Comparison of ENCODE assay signal across 14 mouse cellular contexts in genomic region chr10:95260420-95260819, GRCm38 (mm10).
A peak's percentile ranks its signal among the peaks of the same experiment; 100 is the strongest.
DNase-seq lines count a peak whose midpoint lies in the region; ATAC-seq and TF ChIP-seq lines count a peak whose summit lies in the region.
"Had no signal": no experiment of that assay in that cellular context is flagged by ENCODE, and none has a peak within 500 bp of the region (broad histone marks: within the 10 kb centered on the region; RNA-seq: fewer than 3 reads in every experiment).

No protein-coding gene starts in this region.

- no peak for TF ChIP-seq CTCF in cerebellum, adult 2 months (IDR thresholded peaks at IDR 0.05; ENCODE audit: borderline replicate concordance, insufficient read depth, low read depth, low read length)
- no peak for TF ChIP-seq CTCF in midbrain, postnatal 0 days (IDR thresholded peaks at IDR 0.05)

- H3K9me3 ChIP-seq in midbrain, postnatal 0 days (ENCODE audit: low read length): no peaks in the 10 kb centered on the region
- H3K9me3 ChIP-seq: neural tube, embryonic 13.5 days had no signal

- intact Hi-C loops in heart, postnatal 36 days (cut with DNase I): loop anchor here (5.0 kb wide), 1 partner anchor 137 kb away; no protein-coding TSS in a partner anchor

- no peaks in the 10 kb centered on the region for H3K27me3 ChIP-seq in cerebellum, adult 2 months (ENCODE audit: control insufficient read depth, insufficient read depth, low read length)
- H3K27me3 ChIP-seq in midbrain, postnatal 0 days (ENCODE audit: insufficient read depth, low read length): peaks cover 5% of the 10 kb centered on the region; the same call in 1 of the 2 replicates

- H3K9ac ChIP-seq in midbrain, postnatal 0 days (replicated peaks; ENCODE audit: low read length, poor library complexity, severe bottlenecking): no peak overlapping the region
- H3K9ac ChIP-seq: liver, postnatal 0 days; neural tube, embryonic 13.5 days had no signal

- no peak for TF ChIP-seq POLR2A in cerebellum, adult 2 months (IDR thresholded peaks at IDR 0.05; ENCODE audit: borderline replicate concordance, insufficient read depth, low read length)

- H3K4me2 ChIP-seq in midbrain, postnatal 0 days (ENCODE audit: low read depth, low read length, poor library complexity, severe bottlenecking): no peak overlapping the region
- H3K4me2 ChIP-seq: neural tube, embryonic 13.5 days had no signal

- ATAC-seq in midbrain, postnatal 0 days (ENCODE audit: low FRiP score): no peak
- ATAC-seq: hindbrain, postnatal 0 days; liver, postnatal 0 days had no signal

- 78% methylated on average over 3 of the region's 3 CpGs for WGBS in cerebellum, adult 2 months
- WGBS in midbrain, postnatal 0 days: 90% methylated on average over 3 of the region's 3 CpGs

- peak; percentile 79 for DNase-seq in gastrocnemius, adult 18-20 months (ENCODE audit: low spot score)
- DNase-seq in gastrocnemius, postnatal 4 days (ENCODE audit: low spot score in 2 of 2): no peak
- DNase-seq in 416B (ENCODE audit: low read depth): peak; percentile 19
- DNase-seq in fibroblast of lung, adult 2 months (ENCODE audit: low read depth): peak; percentile 42
- DNase-seq in heart, postnatal 36 days: peak; percentile 56 to 61
- no peak for DNase-seq in cerebellum, adult 2 months
- no peak for DNase-seq in thymus, adult 18-20 months
- DNase-seq in midbrain, postnatal 0 days (ENCODE audit: low spot score): no peak
- DNase-seq: left cerebral cortex, postnatal 4 days; liver, postnatal 0 days; midbrain, embryonic 14.5 days had no signal

- H3K36me3 ChIP-seq in midbrain, postnatal 0 days (ENCODE audit: insufficient read depth, low read length): no peaks in the 10 kb centered on the region
- H3K36me3 ChIP-seq: neural tube, embryonic 13.5 days had no signal

- H3K4me1 ChIP-seq in cerebellum, adult 2 months (ENCODE audit: control insufficient read depth, insufficient read depth, low read length): 0 out of 2 replicates have a peak, but pooled peaks cover 4% of the 10 kb centered on the region
- H3K4me1 ChIP-seq in midbrain, postnatal 0 days (ENCODE audit: insufficient read depth, low read length): no peaks in the 10 kb centered on the region

- H3K27ac ChIP-seq in cerebellum, adult 2 months (ENCODE audit: insufficient read depth, low read length): no peak overlapping the region
- H3K27ac ChIP-seq in midbrain, postnatal 0 days (ENCODE audit: low read depth, low read length): no peak overlapping the region
- H3K27ac ChIP-seq: hindbrain, postnatal 0 days; neural tube, embryonic 13.5 days had no signal

- no peak overlapping the region for H3K4me3 ChIP-seq in cerebellum, adult 2 months (replicated peaks; ENCODE audit: insufficient read depth, low read depth, low read length)
- no peak overlapping the region for H3K4me3 ChIP-seq in midbrain, postnatal 0 days (ENCODE audit: low read depth, low read length)
- H3K4me3 ChIP-seq: erythroblast, embryonic 14.5 days; neural tube, embryonic 13.5 days had no signal

Comparison
In these comparisons a context has a peak if more than half of its experiments do, and no peak if none do; other contexts are left out.
1. DNase-seq: peak in gastrocnemius, adult 18-20 months (single experiment), 416B (single experiment), fibroblast of lung, adult 2 months (single experiment) and heart, postnatal 36 days (2 of 2); none in gastrocnemius, postnatal 4 days (0 of 2), cerebellum, adult 2 months (0 of 2), thymus, adult 18-20 months (0 of 2) and midbrain, postnatal 0 days (single experiment).